Mouse (Mus musculus) forebrain, embryonic 14.5 days (tissue): ENCODE data around the gene Lrig1. TPM values are rescaled to one million over a fixed set of nuclear protein-coding genes. Genes with fewer than 3 reads are reported as not detected.
A peak's percentile ranks its signal among the peaks of the same experiment; 100 is the strongest.

Experiments used
- ATAC-seq: fragments of 200-750 bp; cut with Nextera tagmentation; 2 replicates; pipeline ENCODE4 v1.8.0; 2017; ENCODE audit warnings: mild to moderate bottlenecking, moderate library complexity
- DNase-seq: peaks from one replicate; pipeline ENCODE4 v3.0.0-alpha.2; 2015; ENCODE audit warnings: low spot score
- H3K27ac ChIP-seq: fragments of 300-500 bp; sonication (generic); 2 replicates; pipeline ENCODE4 v1.5.1; 2014; ENCODE audit warnings: low read depth, mild to moderate bottlenecking, control low read depth, low read length, moderate library complexity
- H3K27me3 ChIP-seq: fragments of 300-500 bp; sonication (generic); replicated peaks from 2 replicates; pipeline ENCODE4 v1.6.1; 2014; ENCODE audit warnings: low read length, control low read depth, mixed read lengths; ENCODE audit not compliant: control insufficient read depth, insufficient read depth
- H3K36me3 ChIP-seq: fragments of 300-500 bp; sonication (generic); 2 replicates; pipeline ENCODE4 v1.6.1; 2014; ENCODE audit warnings: low read length, control low read depth; ENCODE audit not compliant: control insufficient read depth, insufficient read depth
- H3K4me1 ChIP-seq: fragments of 300-500 bp; sonication (generic); 2 replicates; pipeline ENCODE4 v1.6.1; 2014; ENCODE audit warnings: antibody characterized with exemption, low read length, control low read depth; ENCODE audit not compliant: control insufficient read depth, insufficient read depth
- H3K4me2 ChIP-seq: fragments of 300-500 bp; sonication (generic); 2 replicates; pipeline ENCODE4 v1.6.1; 2014; ENCODE audit warnings: mild to moderate bottlenecking, control low read depth, low read length
- H3K4me3 ChIP-seq: fragments of 300-500 bp; sonication (generic); 2 replicates; pipeline ENCODE4 v1.5.1; 2014; ENCODE audit warnings: low read depth, low read length, control low read depth
- H3K9ac ChIP-seq: fragments of 300-500 bp; sonication (generic); 2 replicates; pipeline ENCODE4 v1.6.1; 2014; ENCODE audit warnings: mild to moderate bottlenecking, low read length, control low read depth, moderate library complexity
- H3K9me3 ChIP-seq: fragments of 300-500 bp; sonication (generic); replicated peaks from 2 replicates; pipeline ENCODE4 v1.6.1; 2016; ENCODE audit warnings: low read length, control low read depth, mixed read lengths; ENCODE audit not compliant: control insufficient read depth
- WGBS: fragments of 180-500 bp; shearing (Covaris S2); extraction: QIAGEN DNeasy Blood & Tissue Kit; methylation state at CpG from one replicate; pipeline ENCODE4 v1.1.7; 2014; 5-methylcytosine and 5-hydroxymethylcytosine counted together
- polyA plus RNA-seq: library from polyadenylated mRNA; unstranded; fragments of >200 nt; fragmentation: Nextera tagmentation; extraction: Ambion mirVana; gene quantifications from 2 replicates; pipeline ENCODE4 v1.2.1, GENCODE M21; 2014

Lrig1 gene
- polyA plus RNA-seq, 1 experiment from 2014 or later, result 8.5 TPM

- Histone ChIP-seq H3K27me3 (no peaks in the 10 kb centered on the region), H3K27ac (no peak overlapping the region), H3K4me3 (no peak overlapping the region), H3K4me1 (peaks cover 18% of the 10 kb centered on the region), H3K9ac (no peak overlapping the region), H3K36me3 (no peaks in the 10 kb centered on the region), H3K9me3 (no peaks in the 10 kb centered on the region), H3K4me2 (no peak overlapping the region)
- WGBS, result 96% methylated on average over 6 of the region's 6 CpGs
- no peak for ATAC-seq
- no peak for DNase-seq
Observed at GRCm38 (mm10) chr6:94702993-94703392, 3.0 kb upstream of the Lrig1 start.

DNA sequence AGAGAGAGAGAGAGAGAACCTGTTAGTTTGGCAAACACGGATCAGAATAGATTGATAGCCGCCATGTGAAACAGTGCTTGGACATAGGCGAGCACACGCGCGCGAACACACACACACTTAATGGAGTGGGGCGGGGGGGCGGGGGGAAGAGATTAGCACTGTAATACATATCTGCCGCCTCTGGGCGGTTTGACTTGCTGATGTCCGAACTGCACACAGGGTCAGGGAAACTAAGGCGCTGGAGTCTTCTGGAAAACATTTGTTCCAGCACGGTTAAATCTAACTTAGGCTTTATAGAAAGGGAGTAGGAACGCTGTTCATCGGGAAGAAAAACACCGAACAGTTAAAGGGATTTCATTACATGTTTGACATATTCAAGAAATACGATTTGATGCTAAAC lies 1.1 kb upstream of the Lrig1 start:
- Histone ChIP-seq H3K27ac (no peak overlapping the region), H3K9ac (peak overlapping the region; percentile 29; the same call in 1 of the 2 replicates)

DNA sequence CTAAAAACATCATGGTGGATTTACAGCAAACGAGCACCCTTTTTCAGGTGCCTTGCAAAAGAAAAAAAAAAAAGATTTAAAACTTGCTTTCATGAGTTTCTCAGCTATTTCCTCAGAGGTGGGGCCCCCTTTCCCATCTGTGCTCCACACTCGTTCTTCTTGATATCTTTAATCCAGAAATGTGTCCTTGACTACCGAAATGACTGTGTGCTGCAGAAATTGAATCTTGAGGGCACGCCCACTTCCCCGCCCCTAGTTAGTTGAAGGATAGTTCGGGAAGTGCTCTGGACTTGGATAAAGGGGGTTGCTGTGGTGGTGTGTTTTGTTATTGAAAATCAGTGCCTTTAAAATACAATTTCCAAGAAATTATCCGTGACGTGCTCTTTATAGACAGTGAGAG lies 654 bp upstream of the Lrig1 start:
- H3K4me3 ChIP-seq, result peak overlapping the region; percentile 93
- DNase-seq (peak; percentile 65), ATAC-seq (peak; percentile 25)
- H3K36me3 ChIP-seq, result no peaks in the 10 kb centered on the region
- peaks cover 22% of the 10 kb centered on the region for H3K4me1 ChIP-seq
- no peaks in the 10 kb centered on the region for H3K27me3 ChIP-seq
- no peaks in the 10 kb centered on the region for H3K9me3 ChIP-seq
- peak overlapping the region; percentile 6; the same call in 1 of the 2 replicates for H3K27ac ChIP-seq
- peak overlapping the region; percentile 95 for H3K4me2 ChIP-seq
- WGBS, result 0% methylated on average over 8 of the region's 8 CpGs
- H3K9ac ChIP-seq, result no peak overlapping the region

More for the DNA sequence above, 1.1 kb upstream of the Lrig1 start:
- H3K9me3 ChIP-seq, result no peaks in the 10 kb centered on the region
- no peaks in the 10 kb centered on the region for H3K27me3 ChIP-seq
- peak overlapping the region; percentile 93 for H3K4me3 ChIP-seq
- 2% methylated on average over 18 of the region's 18 CpGs for WGBS
- no peak for ATAC-seq
- peak overlapping the region; percentile 95 for H3K4me2 ChIP-seq
- DNase-seq, result no peak
- no peaks in the 10 kb centered on the region for H3K36me3 ChIP-seq
- H3K4me1 ChIP-seq, result peaks cover 22% of the 10 kb centered on the region

GRCm38 (mm10) chr6:94699173-94699987 lies 578 bp downstream of the Lrig1 start:
- under 1% methylated on average over 70 of the region's 95 CpGs for WGBS

GRCm38 (mm10) chr6:94698509-94699172 lies 1.3 kb downstream of the Lrig1 start:
- peak overlapping the region; percentile 93 for H3K4me3 ChIP-seq
- ATAC-seq (no peak), DNase-seq (no peak)
- peak overlapping the region; percentile 95 for H3K4me2 ChIP-seq
- H3K27ac ChIP-seq, result no peak overlapping the region
- H3K9me3 ChIP-seq, result no peaks in the 10 kb centered on the region
- H3K27me3 ChIP-seq, result no peaks in the 10 kb centered on the region
- WGBS, result under 1% methylated on average over 11 of the region's 11 CpGs
- H3K36me3 ChIP-seq, result no peaks in the 10 kb centered on the region
- H3K9ac ChIP-seq, result peak overlapping the region; percentile 92
- peaks cover 26% of the 10 kb centered on the region for H3K4me1 ChIP-seq

More at GRCm38 (mm10) chr6:94699173-94699987, 578 bp downstream of the Lrig1 start:
- Histone ChIP-seq H3K27me3 (no peaks in the 10 kb centered on the region), H3K27ac (peak overlapping the region; percentile 84), H3K36me3 (no peaks in the 10 kb centered on the region), H3K4me3 (peak overlapping the region; percentile 93), H3K4me1 (peaks cover 26% of the 10 kb centered on the region), H3K9me3 (no peaks in the 10 kb centered on the region), H3K4me2 (peak overlapping the region; percentile 95), H3K9ac (peak overlapping the region; percentile 92)
- DNase-seq, result peak; percentile 59
- ATAC-seq, result peak; percentile 54

DNA sequence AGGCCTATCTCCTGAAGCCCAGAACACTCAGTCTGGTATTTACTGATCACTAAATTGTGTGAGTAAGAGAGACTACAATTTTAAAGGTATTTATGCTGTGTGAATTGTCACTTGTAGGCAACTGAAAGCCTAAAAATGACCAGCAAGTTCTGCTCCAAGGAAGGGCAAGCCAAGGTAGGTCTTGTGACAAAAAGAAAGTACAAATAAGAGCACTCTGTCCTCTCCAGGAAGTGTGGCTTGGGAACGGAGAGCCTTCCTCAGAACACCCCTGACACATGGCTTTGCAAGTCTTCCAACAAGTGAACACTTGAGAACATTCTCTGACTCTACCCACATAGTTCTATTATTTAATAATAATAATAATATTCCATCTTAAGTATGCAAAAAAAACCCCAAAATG lies 2.5 kb downstream of the Lrig1 start:
- Histone ChIP-seq H3K4me2 (peak overlapping the region; percentile 95), H3K9ac (peak overlapping the region; percentile 45; the same call in 1 of the 2 replicates), H3K9me3 (no peaks in the 10 kb centered on the region), H3K27ac (no peak overlapping the region), H3K4me3 (peak overlapping the region; percentile 93; the same call in 1 of the 2 replicates), H3K4me1 (peaks cover 30% of the 10 kb centered on the region), H3K27me3 (no peaks in the 10 kb centered on the region), H3K36me3 (no peaks in the 10 kb centered on the region)
- ATAC-seq (no peak), DNase-seq (no peak)
- 35% methylated on average over 1 of the region's 1 CpGs for WGBS

GRCm38 (mm10) chr6:94696182-94697080 lies 3.5 kb downstream of the Lrig1 start:
- no peaks in the 10 kb centered on the region for H3K36me3 ChIP-seq
- no peaks in the 10 kb centered on the region for H3K27me3 ChIP-seq
- H3K4me2 ChIP-seq, result peak overlapping the region; percentile 95
- H3K27ac ChIP-seq, result no peak overlapping the region
- H3K9me3 ChIP-seq, result no peaks in the 10 kb centered on the region
- H3K4me3 ChIP-seq, result no peak overlapping the region
- WGBS, result 40% methylated on average over 10 of the region's 10 CpGs
- H3K9ac ChIP-seq, result no peak overlapping the region
- no peak for ATAC-seq
- peaks cover 38% of the 10 kb centered on the region for H3K4me1 ChIP-seq
- no peak for DNase-seq

- WGBS, result 48% methylated on average over 9 of the region's 9 CpGs
- ATAC-seq (no peak), DNase-seq (no peak)
- Histone ChIP-seq H3K27ac (no peak overlapping the region), H3K4me3 (no peak overlapping the region), H3K4me2 (no peak overlapping the region), H3K27me3 (no peaks in the 10 kb centered on the region), H3K9me3 (no peaks in the 10 kb centered on the region), H3K4me1 (peaks cover 35% of the 10 kb centered on the region), H3K36me3 (no peaks in the 10 kb centered on the region), H3K9ac (no peak overlapping the region)
Observed at GRCm38 (mm10) chr6:94695121-94695930, 4.6 kb downstream of the Lrig1 start.
